Comparison of ENCODE assay signal across 21 mouse cellular contexts in genomic region chr6:128941646-128942421, GRCm38 (mm10). TPM values are rescaled to one million over a fixed set of nuclear protein-coding genes. Genes with fewer than 3 reads are reported as not detected.
DNase-seq lines count a peak whose midpoint lies in the region; ATAC-seq and TF ChIP-seq lines count a peak whose summit lies in the region.
"Had no signal": no experiment of that assay in that cellular context is flagged by ENCODE, and none has a peak within 500 bp of the region (broad histone marks: within the 10 kb centered on the region; RNA-seq: fewer than 3 reads in every experiment).

No protein-coding gene starts in this region.

- no peak overlapping the region for H3K4me2 ChIP-seq in embryonic facial prominence, embryonic 12.5 days (replicated peaks)
- H3K4me2 ChIP-seq in liver, embryonic 12.5 days: no peak overlapping the region
- H3K4me2 ChIP-seq in forebrain, postnatal 0 days (ENCODE audit: low read depth): no peak overlapping the region
- H3K4me2 ChIP-seq: hindbrain, embryonic 12.5 days; limb, embryonic 13.5 days had no signal

- 0 out of 2 replicates have a peak, but pooled peaks have one; percentile 52 for ATAC-seq in embryonic facial prominence, embryonic 12.5 days (ENCODE audit: insufficient number of reproducible peaks, insufficient read depth, low FRiP score, low TSS enrichment)
- ATAC-seq in liver, embryonic 12.5 days: peak; percentile 30; the same call in 1 of the 2 replicates
- no peak for ATAC-seq in forebrain, postnatal 0 days
- ATAC-seq: forebrain, embryonic 16.5 days; intestine, embryonic 16.5 days had no signal

- no peaks in the 10 kb centered on the region for H3K27me3 ChIP-seq in embryonic facial prominence, embryonic 12.5 days
- H3K27me3 ChIP-seq in embryonic facial prominence, embryonic 10.5 days (replicated peaks; ENCODE audit: low read depth, poor library complexity, severe bottlenecking): no peaks in the 10 kb centered on the region
- no peaks in the 10 kb centered on the region for H3K27me3 ChIP-seq in liver, embryonic 12.5 days (replicated peaks)
- H3K27me3 ChIP-seq in forebrain, postnatal 0 days (ENCODE audit: insufficient read depth, low read length): no peaks in the 10 kb centered on the region
- H3K27me3 ChIP-seq: hindbrain, embryonic 12.5 days; limb, embryonic 13.5 days had no signal

- no peak overlapping the region for H3K9ac ChIP-seq in embryonic facial prominence, embryonic 12.5 days
- H3K9ac ChIP-seq in liver, embryonic 12.5 days: no peak overlapping the region
- H3K9ac ChIP-seq in forebrain, postnatal 0 days: no peak overlapping the region
- H3K9ac ChIP-seq: hindbrain, embryonic 12.5 days; limb, embryonic 13.5 days had no signal

- no peak overlapping the region for H3K27ac ChIP-seq in embryonic facial prominence, embryonic 12.5 days
- H3K27ac ChIP-seq in embryonic facial prominence, embryonic 10.5 days (replicated peaks): no peak overlapping the region
- no peak overlapping the region for H3K27ac ChIP-seq in liver, embryonic 12.5 days
- no peak overlapping the region for H3K27ac ChIP-seq in forebrain, postnatal 0 days (ENCODE audit: low read depth, low read length)
- H3K27ac ChIP-seq: hindbrain, embryonic 12.5 days; left cerebral cortex, adult 2 months; limb, embryonic 13.5 days had no signal

- no peak for DNase-seq in embryonic facial prominence, embryonic 10.5 days (ENCODE audit: low spot score)
- DNase-seq in liver (no peak), ZHBTc4 (ENCODE audit: low read depth, low spot score) (peak; percentile 5)
- peak; percentile 18 for DNase-seq in telencephalon, adult 2 months (ENCODE audit: low read depth, low spot score)
- no peak for DNase-seq in cerebellum, adult 8-10 months
- no peak for DNase-seq in forebrain, postnatal 0 days
- DNase-seq: cerebellum, postnatal 10 days; gastrocnemius, postnatal 10 days; midbrain, embryonic 14.5 days; thymus, adult 2 months had no signal

- H3K36me3 ChIP-seq in embryonic facial prominence, embryonic 12.5 days: no peaks in the 10 kb centered on the region
- H3K36me3 ChIP-seq in embryonic facial prominence, embryonic 10.5 days (replicated peaks): no peaks in the 10 kb centered on the region
- no peaks in the 10 kb centered on the region for H3K36me3 ChIP-seq in liver, embryonic 12.5 days
- H3K36me3 ChIP-seq in forebrain, postnatal 0 days (ENCODE audit: insufficient read depth): no peaks in the 10 kb centered on the region
- H3K36me3 ChIP-seq: hindbrain, embryonic 12.5 days; limb, embryonic 13.5 days had no signal

- no peak for TF ChIP-seq CTCF in forebrain, postnatal 0 days (IDR thresholded peaks at IDR 0.05; ENCODE audit: low read depth)

- 82% methylated on average over 5 of the region's 5 CpGs for WGBS in embryonic facial prominence, embryonic 12.5 days
- 82% methylated on average over 5 of the region's 5 CpGs for WGBS in embryonic facial prominence, embryonic 10.5 days
- 64% methylated on average over 5 of the region's 5 CpGs for WGBS in liver, embryonic 12.5 days (ENCODE audit: insufficient replicate concordance)
- 79% methylated on average over 5 of the region's 5 CpGs for WGBS in forebrain, postnatal 0 days

- H3K4me1 ChIP-seq in embryonic facial prominence, embryonic 12.5 days: no peaks in the 10 kb centered on the region
- H3K4me1 ChIP-seq in embryonic facial prominence, embryonic 10.5 days: 0 out of 2 replicates have a peak, but pooled peaks cover 4% of the 10 kb centered on the region
- H3K4me1 ChIP-seq in liver, embryonic 12.5 days: no peaks in the 10 kb centered on the region
- H3K4me1 ChIP-seq in forebrain, postnatal 0 days (ENCODE audit: insufficient read depth): no peaks in the 10 kb centered on the region
- H3K4me1 ChIP-seq: hindbrain, embryonic 12.5 days; limb, embryonic 13.5 days had no signal

- peaks cover 5% of the 10 kb centered on the region; the same call in 1 of the 2 replicates for H3K9me3 ChIP-seq in embryonic facial prominence, embryonic 12.5 days
- peaks cover 7% of the 10 kb centered on the region; the same call in 1 of the 2 replicates for H3K9me3 ChIP-seq in embryonic facial prominence, embryonic 10.5 days
- H3K9me3 ChIP-seq in liver, embryonic 12.5 days (replicated peaks): peaks cover 4% of the 10 kb centered on the region; the same call in 1 of the 2 replicates
- no peaks in the 10 kb centered on the region for H3K9me3 ChIP-seq in forebrain, postnatal 0 days (ENCODE audit: low read length)
- H3K9me3 ChIP-seq: hindbrain, embryonic 12.5 days had no signal

- H3K4me3 ChIP-seq in embryonic facial prominence, embryonic 12.5 days: no peak overlapping the region
- H3K4me3 ChIP-seq in embryonic facial prominence, embryonic 10.5 days: no peak overlapping the region
- no peak overlapping the region for H3K4me3 ChIP-seq in liver, embryonic 12.5 days
- H3K4me3 ChIP-seq in forebrain, postnatal 0 days (ENCODE audit: low read depth, low read length): no peak overlapping the region
- H3K4me3 ChIP-seq: hindbrain, embryonic 12.5 days; left cerebral cortex, adult 2 months; limb, embryonic 13.5 days had no signal

RNA-seq across cellular contexts. Expression of gene Clec2g, which starts 7.7 kb away (rescaled TPM):
- not detected in 2 replicates for polyA plus RNA-seq in embryonic facial prominence, embryonic 12.5 days (2016; fragmentation: Nextera tagmentation; extraction: Ambion mirVana)
- polyA plus RNA-seq in embryonic facial prominence, embryonic 10.5 days (2016; fragmentation: Nextera tagmentation; extraction: Ambion mirVana): not detected in 2 replicates
- not detected in 2 replicates for polyA plus RNA-seq in liver, embryonic 12.5 days (2016; fragmentation: Nextera tagmentation; extraction: Ambion mirVana)
- 0.08 TPM in 1 of 2 replicates, not detected in the other for total RNA-seq in forebrain, postnatal 0 days (2014; rRNA removed)
- not detected in 2 replicates for polyA plus RNA-seq in forebrain, postnatal 0 days (2015; fragmentation: Nextera tagmentation; extraction: Ambion mirVana)
- polyA plus RNA-seq: forebrain, embryonic 16.5 days; heart, postnatal 0 days; hindbrain, embryonic 12.5 days; intestine, embryonic 16.5 days; kidney, embryonic 16.5 days; limb, embryonic 13.5 days; liver, embryonic 16.5 days; midbrain, embryonic 14.5 days had no signal

RNA-seq across cellular contexts. Expression of gene BC035044, which starts 50.9 kb away (rescaled TPM):
- polyA plus RNA-seq in embryonic facial prominence, embryonic 12.5 days (2016; fragmentation: Nextera tagmentation; extraction: Ambion mirVana): 0.79 and 1.2 TPM in 2 replicates
- polyA plus RNA-seq in embryonic facial prominence, embryonic 10.5 days (2016; fragmentation: Nextera tagmentation; extraction: Ambion mirVana): 1.1 and 2.0 TPM in 2 replicates
- polyA plus RNA-seq in liver, embryonic 12.5 days (2016; fragmentation: Nextera tagmentation; extraction: Ambion mirVana): 6.3 and 6.4 TPM in 2 replicates
- total RNA-seq in forebrain, postnatal 0 days (2014; rRNA removed): 0.38 and 0.54 TPM in 2 replicates
- 0.36 and 0.41 TPM in 2 replicates for polyA plus RNA-seq in forebrain, postnatal 0 days (2015; fragmentation: Nextera tagmentation; extraction: Ambion mirVana)
- polyA plus RNA-seq: heart, postnatal 0 days had no signal

RNA-seq across cellular contexts. Expression of gene Clec2i, which starts 54.4 kb away (rescaled TPM):
- not detected in 2 replicates for polyA plus RNA-seq in embryonic facial prominence, embryonic 12.5 days (2016; fragmentation: Nextera tagmentation; extraction: Ambion mirVana)
- not detected in 2 replicates for polyA plus RNA-seq in embryonic facial prominence, embryonic 10.5 days (2016; fragmentation: Nextera tagmentation; extraction: Ambion mirVana)
- polyA plus RNA-seq in liver, embryonic 12.5 days (2016; fragmentation: Nextera tagmentation; extraction: Ambion mirVana): 0.06 TPM in 1 of 2 replicates, not detected in the other
- not detected in 2 replicates for total RNA-seq in forebrain, postnatal 0 days (2014; rRNA removed)
- polyA plus RNA-seq in forebrain, postnatal 0 days (2015; fragmentation: Nextera tagmentation; extraction: Ambion mirVana): 0.11 TPM in 1 of 2 replicates, not detected in the other
- total RNA-seq: layer of hippocampus, adult 8-10 months; left cerebral cortex, adult 2 months had no signal
- polyA plus RNA-seq: forebrain, embryonic 16.5 days; heart, postnatal 0 days; hindbrain, embryonic 12.5 days; kidney, embryonic 16.5 days; midbrain, embryonic 14.5 days had no signal

Comparison
In these comparisons a context has a peak if more than half of its experiments do, and no peak if none do; other contexts are left out.
1. DNase-seq: peak in ZHBTc4 (single experiment) and telencephalon, adult 2 months (single experiment); none in embryonic facial prominence, embryonic 10.5 days (single experiment), liver (single experiment), cerebellum, adult 8-10 months (single experiment) and forebrain, postnatal 0 days (single experiment).